Mouse (Mus musculus): ENCODE data around the gene Opalin.

DNA sequence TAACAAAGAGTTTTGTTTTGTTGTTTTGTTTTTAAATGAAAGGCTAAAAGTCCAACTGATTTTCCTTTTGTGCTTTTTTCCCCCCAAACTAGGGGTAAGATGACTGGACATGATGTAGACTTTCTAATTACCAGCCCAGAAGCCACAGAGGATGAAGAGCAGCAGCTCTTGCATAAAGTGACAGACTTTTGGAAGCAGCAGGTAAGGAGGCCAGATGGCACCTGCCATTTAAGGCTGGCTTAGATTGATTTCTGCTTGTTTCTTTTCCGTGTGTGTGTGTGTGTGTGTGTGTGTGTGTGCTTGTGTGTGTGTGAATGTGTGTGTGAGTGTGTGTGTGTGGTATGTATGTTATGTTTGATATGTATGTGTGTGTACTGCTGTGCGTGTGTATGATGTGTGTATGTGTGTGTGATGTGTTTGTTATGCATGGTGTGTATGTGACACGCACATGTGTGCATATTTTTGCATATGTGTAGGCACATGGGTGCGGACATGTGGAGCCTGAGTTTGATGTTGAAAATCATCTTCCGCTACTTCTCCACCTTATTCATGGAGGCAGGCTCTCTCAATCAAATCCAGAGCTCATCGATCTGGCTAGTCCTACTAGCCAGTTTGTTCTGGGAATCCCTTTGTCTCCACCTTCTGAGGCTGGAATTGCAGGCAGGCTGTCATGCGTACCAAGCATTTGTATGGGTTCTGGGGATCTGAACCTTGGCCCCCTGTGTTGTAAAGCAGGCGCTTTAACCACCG, 29.3 kb downstream of the Opalin start:
- TF ChIP-seq CTCF (IDR thresholded peaks at IDR 0.05; ENCODE audit: low read depth) (no peak), EP300 (IDR thresholded peaks at IDR 0.05; ENCODE audit: low read depth) (no peak)
